Mouse (Mus musculus): Measurements from ENCODE around the gene Stoml2. TPM values are rescaled to one million over a fixed set of nuclear protein-coding genes. Genes with fewer than 3 reads are reported as not detected.

Stoml2 gene
- total and polyA plus RNA-seq, 2 experiments from 2014 or later, result 118 to 256 TPM

DNA sequence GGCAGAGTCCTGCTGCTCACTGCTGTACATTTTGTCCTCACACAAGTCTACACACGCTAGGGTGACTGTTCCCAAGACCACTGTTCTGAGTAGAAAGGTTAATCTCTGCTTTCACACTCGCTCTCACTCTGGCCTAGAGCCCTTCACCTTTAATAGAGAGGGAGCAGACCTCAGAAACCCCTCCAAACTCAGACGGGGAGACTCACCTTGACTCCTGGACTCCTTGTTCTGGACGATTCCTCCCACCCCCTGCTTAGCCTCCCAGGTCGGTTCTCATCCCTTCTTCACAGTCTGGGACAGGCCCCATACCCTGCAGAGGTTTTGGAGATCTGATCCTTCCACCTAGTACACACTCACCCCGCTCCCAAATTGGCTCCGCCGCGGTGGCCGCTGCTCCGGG lies 8.1 kb upstream of the Stoml2 start:
- Histone ChIP-seq H3K27ac (peak overlapping the region; percentile 82), H3K4me3 (ENCODE audit: low read length) (peak overlapping the region; percentile 73), H3K4me2 (ENCODE audit: low read depth, low read length) (peak overlapping the region; percentile 82), H3K9ac (replicated peaks; ENCODE audit: low read length) (peak overlapping the region; percentile 82), H3K4me1 (ENCODE audit: insufficient read depth, low read length) (peaks cover 5% of the 10 kb centered on the region), H3K36me3 (ENCODE audit: insufficient read depth, low read length) (peaks cover 13% of the 10 kb centered on the region), H3K27me3 (ENCODE audit: insufficient read depth, low read length) (no peaks in the 10 kb centered on the region), H3K9me3 (ENCODE audit: low read length) (no peaks in the 10 kb centered on the region)
- no peak for DNase-seq (ENCODE audit: low spot score)
- ATAC-seq, result no peak
- TF ChIP-seq CTCF (IDR thresholded peaks at IDR 0.05; ENCODE audit: low read depth), result no peak
- WGBS, result under 1% methylated on average over 11 of the region's 11 CpGs

DNA sequence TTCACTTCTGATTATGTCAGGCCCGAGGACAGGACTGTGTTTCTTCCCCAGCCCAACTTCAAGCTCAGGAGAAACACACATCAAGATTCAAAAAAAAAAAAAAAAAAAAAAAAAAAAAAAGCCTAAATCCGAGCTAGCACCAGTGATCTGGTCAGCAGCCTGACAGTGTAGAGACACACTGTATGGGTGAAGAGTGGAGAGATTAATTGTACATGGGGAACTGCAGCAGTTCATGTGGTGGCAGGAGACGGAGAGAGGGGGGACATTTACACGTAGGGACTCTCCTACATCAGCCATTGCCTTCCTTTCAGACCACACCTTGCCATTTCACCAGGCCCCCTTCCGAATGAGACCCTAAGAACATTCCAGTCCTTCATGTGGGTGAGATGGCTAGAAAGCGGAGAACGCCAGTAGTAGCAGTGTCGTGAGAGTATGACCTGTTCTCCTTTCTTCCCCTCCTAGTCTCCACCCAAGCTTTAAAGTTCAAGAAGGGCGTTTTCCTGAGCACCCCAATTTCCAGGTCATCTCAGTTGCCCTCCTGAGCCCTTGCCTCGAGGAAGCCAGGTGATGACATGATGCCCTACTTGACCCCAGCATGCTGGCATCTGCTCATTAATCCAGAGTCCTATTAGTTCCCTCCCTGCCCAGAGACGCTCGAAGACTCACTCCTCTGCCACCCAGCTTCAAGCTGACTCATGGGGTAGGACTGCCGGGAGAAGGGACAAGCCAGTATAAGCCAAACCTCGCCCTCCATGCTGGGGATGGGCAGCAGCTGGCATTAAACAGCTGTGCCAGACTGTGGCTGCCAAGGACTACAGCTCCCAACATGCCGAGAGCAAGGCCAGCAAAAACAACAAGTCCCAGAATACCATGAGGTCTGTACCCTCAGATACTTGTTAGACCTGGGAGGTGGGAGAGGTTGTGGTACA lies 7.3 kb upstream of the Stoml2 start:
- ATAC-seq (peak; percentile 1; the same call in 1 of the 2 replicates), DNase-seq (ENCODE audit: low spot score) (peak; percentile 74)
- no peaks in the 10 kb centered on the region for H3K27me3 ChIP-seq (ENCODE audit: insufficient read depth, low read length)
- WGBS, result 48% methylated on average over 15 of the region's 15 CpGs
- no peak for TF ChIP-seq CTCF (IDR thresholded peaks at IDR 0.05; ENCODE audit: low read depth)
- H3K4me2 ChIP-seq (ENCODE audit: low read depth, low read length), result peak overlapping the region; percentile 82
- peaks cover 4% of the 10 kb centered on the region; the same call in 1 of the 2 replicates for H3K4me1 ChIP-seq (ENCODE audit: insufficient read depth, low read length)
- peak overlapping the region; percentile 82; the same call in 1 of the 2 replicates for H3K27ac ChIP-seq
- H3K9me3 ChIP-seq (ENCODE audit: low read length), result no peaks in the 10 kb centered on the region
- peaks cover 20% of the 10 kb centered on the region for H3K36me3 ChIP-seq (ENCODE audit: insufficient read depth, low read length)
- H3K9ac ChIP-seq (replicated peaks; ENCODE audit: low read length), result peak overlapping the region; percentile 82
- H3K4me3 ChIP-seq (ENCODE audit: low read length), result peak overlapping the region; percentile 73

DNA sequence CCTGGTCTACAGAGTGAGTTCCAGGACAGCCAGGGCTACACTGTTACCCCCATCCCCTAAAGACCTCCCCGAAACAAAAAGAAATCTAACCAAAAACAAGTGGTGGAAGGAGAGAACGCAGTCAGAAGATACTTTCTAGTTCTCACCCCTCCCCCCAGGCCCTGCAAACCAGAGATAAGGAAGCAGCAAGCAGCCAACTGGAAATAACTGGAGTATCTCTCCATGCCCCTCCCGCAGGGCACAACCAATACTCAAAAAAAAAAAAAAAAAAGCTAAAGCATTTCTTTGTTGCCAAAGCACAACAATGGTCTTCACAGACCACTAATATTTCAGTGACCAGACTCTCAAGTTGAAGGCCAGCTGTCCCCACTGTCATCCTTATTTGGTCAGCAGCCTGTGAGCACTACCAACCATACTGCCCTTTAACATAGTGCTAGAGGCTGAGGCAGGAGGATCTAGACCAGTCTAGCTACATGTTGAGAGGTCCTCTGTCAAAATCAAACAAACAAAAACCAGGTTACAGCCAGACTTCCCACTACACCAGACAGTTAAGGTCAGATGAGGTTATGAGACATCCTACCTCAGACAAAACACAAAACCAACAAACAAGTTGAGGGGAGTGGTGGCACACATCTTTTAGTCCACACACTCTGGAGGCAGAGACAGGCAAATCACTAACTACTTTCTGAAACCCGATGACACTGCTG lies 6.5 kb upstream of the Stoml2 start:
- no peak for TF ChIP-seq CTCF (IDR thresholded peaks at IDR 0.05; ENCODE audit: low read depth)
- Histone ChIP-seq H3K36me3 (ENCODE audit: insufficient read depth, low read length) (peaks cover 27% of the 10 kb centered on the region), H3K4me3 (ENCODE audit: low read length) (no peak overlapping the region), H3K27me3 (ENCODE audit: insufficient read depth, low read length) (no peaks in the 10 kb centered on the region), H3K9me3 (ENCODE audit: low read length) (no peaks in the 10 kb centered on the region), H3K4me1 (ENCODE audit: insufficient read depth, low read length) (peaks cover 4% of the 10 kb centered on the region; the same call in 1 of the 2 replicates), H3K4me2 (ENCODE audit: low read depth, low read length) (peak overlapping the region; percentile 82), H3K9ac (replicated peaks; ENCODE audit: low read length) (no peak overlapping the region), H3K27ac (no peak overlapping the region)
- ATAC-seq, result no peak
- 77% methylated on average over 4 of the region's 4 CpGs for WGBS
- no peak for DNase-seq (ENCODE audit: low spot score)

DNA sequence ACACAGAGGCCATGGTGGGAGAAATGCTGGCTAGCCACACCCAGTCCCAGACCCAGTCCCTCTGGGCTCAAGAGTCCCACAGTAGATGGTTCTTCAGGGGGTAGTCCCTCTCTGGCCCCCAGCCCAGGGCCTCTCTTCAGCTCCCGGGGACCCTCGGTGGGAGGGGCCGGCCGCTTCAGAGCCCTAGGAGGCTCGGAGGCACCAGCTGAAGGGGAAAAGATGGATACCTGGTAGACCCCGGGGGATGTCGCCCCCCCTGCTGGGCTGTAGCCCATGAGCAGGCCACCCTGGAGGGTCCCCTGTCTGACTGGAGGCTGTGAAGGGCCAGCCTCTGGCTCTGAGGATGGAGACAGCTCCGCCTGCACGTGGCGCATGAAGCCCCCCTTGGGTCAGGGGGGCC lies 4.8 kb upstream of the Stoml2 start:
- Histone ChIP-seq H3K9ac (replicated peaks; ENCODE audit: low read length) (no peak overlapping the region), H3K4me3 (ENCODE audit: low read length) (no peak overlapping the region), H3K27me3 (ENCODE audit: insufficient read depth, low read length) (no peaks in the 10 kb centered on the region), H3K4me1 (ENCODE audit: insufficient read depth, low read length) (peaks cover 4% of the 10 kb centered on the region; the same call in 1 of the 2 replicates), H3K9me3 (ENCODE audit: low read length) (no peaks in the 10 kb centered on the region), H3K4me2 (ENCODE audit: low read depth, low read length) (no peak overlapping the region), H3K27ac (no peak overlapping the region), H3K36me3 (ENCODE audit: insufficient read depth, low read length) (peaks cover 27% of the 10 kb centered on the region)
- ATAC-seq, result no peak
- no peak for DNase-seq (ENCODE audit: low spot score)
- 84% methylated on average over 10 of the region's 10 CpGs for WGBS
- TF ChIP-seq CTCF (IDR thresholded peaks at IDR 0.05; ENCODE audit: low read depth), result no peak

DNA sequence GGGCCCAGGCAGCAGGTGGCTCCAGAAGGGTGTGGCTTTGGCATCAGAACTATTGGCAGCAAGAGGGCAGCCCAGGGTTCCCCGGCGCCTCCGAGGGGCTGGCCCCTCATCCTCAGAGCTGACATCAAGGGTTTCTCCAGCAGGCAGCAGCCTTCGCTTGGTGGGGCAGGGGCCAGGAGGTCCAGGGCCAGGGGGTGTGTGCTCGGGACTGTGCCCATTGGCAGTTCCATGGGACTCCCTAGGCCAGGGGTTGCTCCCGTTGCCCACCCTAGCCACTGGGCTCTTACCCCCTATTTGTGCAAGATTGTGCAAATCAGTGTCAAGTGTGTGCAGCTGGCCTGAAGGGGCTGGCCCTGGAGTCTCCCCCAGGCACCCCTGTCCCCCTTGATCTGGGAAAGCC lies 4.3 kb upstream of the Stoml2 start:
- H3K4me2 ChIP-seq (ENCODE audit: low read depth, low read length), result no peak overlapping the region
- H3K9ac ChIP-seq (replicated peaks; ENCODE audit: low read length), result no peak overlapping the region
- peaks cover 27% of the 10 kb centered on the region for H3K36me3 ChIP-seq (ENCODE audit: insufficient read depth, low read length)
- H3K27me3 ChIP-seq (ENCODE audit: insufficient read depth, low read length), result no peaks in the 10 kb centered on the region
- 76% methylated on average over 6 of the region's 6 CpGs for WGBS
- H3K27ac ChIP-seq, result no peak overlapping the region
- no peaks in the 10 kb centered on the region for H3K9me3 ChIP-seq (ENCODE audit: low read length)
- ATAC-seq, result no peak
- no peak for DNase-seq (ENCODE audit: low spot score)
- H3K4me3 ChIP-seq (ENCODE audit: low read length), result no peak overlapping the region
- peaks cover 4% of the 10 kb centered on the region; the same call in 1 of the 2 replicates for H3K4me1 ChIP-seq (ENCODE audit: insufficient read depth, low read length)
- TF ChIP-seq CTCF (IDR thresholded peaks at IDR 0.05; ENCODE audit: low read depth), result no peak

DNA sequence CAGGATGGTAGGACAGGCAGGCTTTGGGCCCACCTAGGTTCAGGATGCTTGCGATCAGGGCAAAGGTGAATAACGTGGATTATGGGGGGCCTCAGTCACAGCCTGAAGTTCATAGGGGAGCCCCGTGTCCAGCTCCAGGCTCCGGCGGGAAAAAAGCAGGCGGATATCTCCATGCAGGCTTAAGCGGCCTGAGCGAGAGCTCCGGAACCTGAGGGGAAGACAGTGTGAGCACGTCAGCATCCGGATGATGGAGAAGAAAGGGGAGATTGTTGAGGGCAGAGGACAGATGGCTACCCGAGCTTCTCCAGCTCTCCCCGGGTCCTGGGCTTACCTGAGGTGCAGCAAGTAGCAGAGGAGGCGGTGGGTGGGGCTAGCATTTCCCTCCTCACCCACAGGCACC lies 2.0 kb upstream of the Stoml2 start:
- whole genome bisulfite sequencing, result 83% methylated on average over 14 of the region's 14 CpGs
- Histone ChIP-seq H3K27me3 (ENCODE audit: insufficient read depth, low read length) (no peaks in the 10 kb centered on the region), H3K9me3 (ENCODE audit: low read length) (no peaks in the 10 kb centered on the region), H3K4me2 (ENCODE audit: low read depth, low read length) (no peak overlapping the region), H3K36me3 (ENCODE audit: insufficient read depth, low read length) (peaks cover 36% of the 10 kb centered on the region), H3K9ac (replicated peaks; ENCODE audit: low read length) (no peak overlapping the region), H3K27ac (no peak overlapping the region), H3K4me3 (ENCODE audit: low read length) (no peak overlapping the region), H3K4me1 (ENCODE audit: insufficient read depth, low read length) (no peaks in the 10 kb centered on the region)
- no peak for DNase-seq (ENCODE audit: low spot score)
- no peak for ATAC-seq
- no peak for TF ChIP-seq CTCF (IDR thresholded peaks at IDR 0.05; ENCODE audit: low read depth)

Measured in hindbrain, postnatal 0 days (tissue).